Mouse (Mus musculus): ENCODE measurements at regions not wholly inside any gene's neighbourhood (a gene's known extent, or its start where the extent isn't known, plus 50 kb on each side); places are given as distances from the start of the nearest gene placed in this dataset.
"Not testable (repeated sequence)": the region's sequence is repeated elsewhere in the genome, so short reads cannot be mapped to it uniquely, and the experiment has no call there.

GRCm38 (mm10) chr1:184197272-184197671 is 163.2 kb upstream of the 1700056E22Rik start:
- no peak for ATAC-seq (ENCODE audit: insufficient number of reproducible peaks, insufficient read depth, low FRiP score, low read depth)
- H3K27me3 ChIP-seq (ENCODE audit: control insufficient read depth, insufficient read depth, low read length), result no peaks in the 10 kb centered on the region
- no peak overlapping the region for H3K4me2 ChIP-seq (replicated peaks; ENCODE audit: low read depth, low read length)
- WGBS, result 87% methylated on average over 4 of the region's 4 CpGs
- H3K9ac ChIP-seq (replicated peaks; ENCODE audit: low read depth, low read length), result no peak overlapping the region
- H3K4me1 ChIP-seq (ENCODE audit: control insufficient read depth, insufficient read depth, low read length), result no peaks in the 10 kb centered on the region
- no peaks in the 10 kb centered on the region for H3K36me3 ChIP-seq (ENCODE audit: control insufficient read depth, insufficient read depth, low read length)
- H3K9me3 ChIP-seq (ENCODE audit: control insufficient read depth, low read depth, low read length), result no peaks in the 10 kb centered on the region
- no peak overlapping the region for H3K27ac ChIP-seq (ENCODE audit: low read length)
- no peak overlapping the region for H3K4me3 ChIP-seq (ENCODE audit: low read depth, low read length)

- H3K9ac ChIP-seq (replicated peaks; ENCODE audit: low read depth, low read length), result no peak overlapping the region
- ATAC-seq (ENCODE audit: insufficient number of reproducible peaks, insufficient read depth, low FRiP score, low read depth), result no peak
- H3K9me3 ChIP-seq (ENCODE audit: control insufficient read depth, low read depth, low read length), result no peaks in the 10 kb centered on the region
- H3K27me3 ChIP-seq (ENCODE audit: control insufficient read depth, insufficient read depth, low read length), result no peaks in the 10 kb centered on the region
- H3K36me3 ChIP-seq (ENCODE audit: control insufficient read depth, insufficient read depth, low read length), result no peaks in the 10 kb centered on the region
- no peak overlapping the region for H3K27ac ChIP-seq (ENCODE audit: low read length)
- WGBS, result 91% methylated on average over 3 of the region's 3 CpGs
- no peak overlapping the region for H3K4me3 ChIP-seq (ENCODE audit: low read depth, low read length)
- H3K4me2 ChIP-seq (replicated peaks; ENCODE audit: low read depth, low read length), result no peak overlapping the region
- no peaks in the 10 kb centered on the region for H3K4me1 ChIP-seq (ENCODE audit: control insufficient read depth, insufficient read depth, low read length)
These were observed 157.2 kb upstream of the 1700056E22Rik start for GRCm38 (mm10) chr1:184191325-184191724.

- H3K4me2 ChIP-seq (replicated peaks; ENCODE audit: low read depth, low read length), result no peak overlapping the region
- no peaks in the 10 kb centered on the region for H3K4me1 ChIP-seq (ENCODE audit: control insufficient read depth, insufficient read depth, low read length)
- no peaks in the 10 kb centered on the region for H3K9me3 ChIP-seq (ENCODE audit: control insufficient read depth, low read depth, low read length)
- H3K36me3 ChIP-seq (ENCODE audit: control insufficient read depth, insufficient read depth, low read length), result no peaks in the 10 kb centered on the region
- no peak overlapping the region for H3K9ac ChIP-seq (replicated peaks; ENCODE audit: low read depth, low read length)
- ATAC-seq (ENCODE audit: insufficient number of reproducible peaks, insufficient read depth, low FRiP score, low read depth), result no peak
- no peak overlapping the region for H3K27ac ChIP-seq (ENCODE audit: low read length)
- no peak overlapping the region for H3K4me3 ChIP-seq (ENCODE audit: low read depth, low read length)
- H3K27me3 ChIP-seq (ENCODE audit: control insufficient read depth, insufficient read depth, low read length), result no peaks in the 10 kb centered on the region
These were observed 153.5 kb upstream of the 1700056E22Rik start for GRCm38 (mm10) chr1:184187582-184187981.

- ATAC-seq (ENCODE audit: insufficient number of reproducible peaks, insufficient read depth, low FRiP score, low read depth), result no peak
- no peak overlapping the region for H3K4me3 ChIP-seq (ENCODE audit: low read depth, low read length)
- no peak overlapping the region for H3K4me2 ChIP-seq (replicated peaks; ENCODE audit: low read depth, low read length)
- H3K9me3 ChIP-seq (ENCODE audit: control insufficient read depth, low read depth, low read length), result no peaks in the 10 kb centered on the region
- 86% methylated on average over 4 of the region's 4 CpGs for WGBS
- no peak overlapping the region for H3K9ac ChIP-seq (replicated peaks; ENCODE audit: low read depth, low read length)
- H3K27me3 ChIP-seq (ENCODE audit: control insufficient read depth, insufficient read depth, low read length), result no peaks in the 10 kb centered on the region
- no peaks in the 10 kb centered on the region for H3K36me3 ChIP-seq (ENCODE audit: control insufficient read depth, insufficient read depth, low read length)
- no peaks in the 10 kb centered on the region for H3K4me1 ChIP-seq (ENCODE audit: control insufficient read depth, insufficient read depth, low read length)
- no peak overlapping the region for H3K27ac ChIP-seq (ENCODE audit: low read length)
These were observed 148.1 kb upstream of the 1700056E22Rik start for GRCm38 (mm10) chr1:184182163-184182562.

- not testable (repeated sequence) for H3K36me3 ChIP-seq (ENCODE audit: control insufficient read depth, insufficient read depth, low read length); H3K4me2 ChIP-seq (replicated peaks; ENCODE audit: low read depth, low read length); H3K9ac ChIP-seq (replicated peaks; ENCODE audit: low read depth, low read length); H3K4me1 ChIP-seq (ENCODE audit: control insufficient read depth, insufficient read depth, low read length); H3K4me3 ChIP-seq (ENCODE audit: low read depth, low read length); H3K9me3 ChIP-seq (ENCODE audit: control insufficient read depth, low read depth, low read length); ATAC-seq (ENCODE audit: insufficient number of reproducible peaks, insufficient read depth, low FRiP score, low read depth); H3K27ac ChIP-seq (ENCODE audit: low read length); H3K27me3 ChIP-seq (ENCODE audit: control insufficient read depth, insufficient read depth, low read length)
- WGBS, result 75% methylated on average over 1 of the region's 1 CpGs
These were observed 140.3 kb upstream of the 1700056E22Rik start for GRCm38 (mm10) chr1:184174416-184174815.

GRCm38 (mm10) chr1:184173739-184174138 is 139.6 kb upstream of the 1700056E22Rik start:
- H3K9me3 ChIP-seq (ENCODE audit: control insufficient read depth, low read depth, low read length), result no peaks in the 10 kb centered on the region
- no peak overlapping the region for H3K4me3 ChIP-seq (ENCODE audit: low read depth, low read length)
- 81% methylated on average over 6 of the region's 6 CpGs for WGBS

GRCm38 (mm10) chr1:184172986-184173385 is 138.9 kb upstream of the 1700056E22Rik start:
- Histone ChIP-seq H3K9ac (replicated peaks; ENCODE audit: low read depth, low read length) (no peak overlapping the region), H3K4me3 (ENCODE audit: low read depth, low read length) (no peak overlapping the region), H3K4me2 (replicated peaks; ENCODE audit: low read depth, low read length) (no peak overlapping the region), H3K9me3 (ENCODE audit: control insufficient read depth, low read depth, low read length) (no peaks in the 10 kb centered on the region), H3K36me3 (ENCODE audit: control insufficient read depth, insufficient read depth, low read length) (no peaks in the 10 kb centered on the region), H3K27ac (ENCODE audit: low read length) (no peak overlapping the region), H3K27me3 (ENCODE audit: control insufficient read depth, insufficient read depth, low read length) (no peaks in the 10 kb centered on the region), H3K4me1 (ENCODE audit: control insufficient read depth, insufficient read depth, low read length) (no peaks in the 10 kb centered on the region)
- 85% methylated on average over 2 of the region's 2 CpGs for WGBS
- no peak for ATAC-seq (ENCODE audit: insufficient number of reproducible peaks, insufficient read depth, low FRiP score, low read depth)

More at GRCm38 (mm10) chr1:184173739-184174138, 139.6 kb upstream of the 1700056E22Rik start:
- H3K27ac ChIP-seq (ENCODE audit: low read length), result no peak overlapping the region
- H3K36me3 ChIP-seq (ENCODE audit: control insufficient read depth, insufficient read depth, low read length), result no peaks in the 10 kb centered on the region
- no peak overlapping the region for H3K9ac ChIP-seq (replicated peaks; ENCODE audit: low read depth, low read length)
- H3K27me3 ChIP-seq (ENCODE audit: control insufficient read depth, insufficient read depth, low read length), result no peaks in the 10 kb centered on the region
- ATAC-seq (ENCODE audit: insufficient number of reproducible peaks, insufficient read depth, low FRiP score, low read depth), result no peak
- no peak overlapping the region for H3K4me2 ChIP-seq (replicated peaks; ENCODE audit: low read depth, low read length)
- H3K4me1 ChIP-seq (ENCODE audit: control insufficient read depth, insufficient read depth, low read length), result no peaks in the 10 kb centered on the region

- no peaks in the 10 kb centered on the region for H3K4me1 ChIP-seq (ENCODE audit: control insufficient read depth, insufficient read depth, low read length)
- no peaks in the 10 kb centered on the region for H3K36me3 ChIP-seq (ENCODE audit: control insufficient read depth, insufficient read depth, low read length)
- ATAC-seq (ENCODE audit: insufficient number of reproducible peaks, insufficient read depth, low FRiP score, low read depth), result no peak
- H3K27ac ChIP-seq (ENCODE audit: low read length), result no peak overlapping the region
- no peak overlapping the region for H3K4me3 ChIP-seq (ENCODE audit: low read depth, low read length)
- H3K9ac ChIP-seq (replicated peaks; ENCODE audit: low read depth, low read length), result no peak overlapping the region
- no peaks in the 10 kb centered on the region for H3K27me3 ChIP-seq (ENCODE audit: control insufficient read depth, insufficient read depth, low read length)
- no peaks in the 10 kb centered on the region for H3K9me3 ChIP-seq (ENCODE audit: control insufficient read depth, low read depth, low read length)
- no peak overlapping the region for H3K4me2 ChIP-seq (replicated peaks; ENCODE audit: low read depth, low read length)
- 70% methylated on average over 7 of the region's 7 CpGs for WGBS
These were observed 137.5 kb upstream of the 1700056E22Rik start for GRCm38 (mm10) chr1:184171601-184172000.

GRCm38 (mm10) chr1:184170926-184171325 is 136.8 kb upstream of the 1700056E22Rik start:
- no peak overlapping the region for H3K9ac ChIP-seq (replicated peaks; ENCODE audit: low read depth, low read length)
- no peak overlapping the region for H3K4me3 ChIP-seq (ENCODE audit: low read depth, low read length)
- ATAC-seq (ENCODE audit: insufficient number of reproducible peaks, insufficient read depth, low FRiP score, low read depth), result no peak
- H3K9me3 ChIP-seq (ENCODE audit: control insufficient read depth, low read depth, low read length), result no peaks in the 10 kb centered on the region
- no peaks in the 10 kb centered on the region for H3K36me3 ChIP-seq (ENCODE audit: control insufficient read depth, insufficient read depth, low read length)
- H3K4me2 ChIP-seq (replicated peaks; ENCODE audit: low read depth, low read length), result no peak overlapping the region
- no peak overlapping the region for H3K27ac ChIP-seq (ENCODE audit: low read length)
- no peaks in the 10 kb centered on the region for H3K4me1 ChIP-seq (ENCODE audit: control insufficient read depth, insufficient read depth, low read length)
- no peaks in the 10 kb centered on the region for H3K27me3 ChIP-seq (ENCODE audit: control insufficient read depth, insufficient read depth, low read length)
- WGBS, result 75% methylated on average over 3 of the region's 3 CpGs
